Mouse (Mus musculus) ES-E14 (cell line): ENCODE results near the gene Pdpn.

ENCODE experiments used
- CHD2 ChIP-seq: IDR thresholded peaks from 2 replicates; pipeline ENCODE4 v1.6.1; 2014; ENCODE audit warnings: mild to moderate bottlenecking, low read depth, low read length, inconsistent platforms
- HCFC1 ChIP-seq: IDR thresholded peaks from 2 replicates; pipeline ENCODE4 v1.6.1; 2012; ENCODE audit warnings: low read length, inconsistent platforms, borderline replicate concordance; ENCODE audit not compliant: insufficient read depth
- ZC3H11A ChIP-seq: IDR thresholded peaks from 2 replicates; pipeline ENCODE4 v1.6.1; 2012; ENCODE audit warnings: low read depth, mild to moderate bottlenecking, inconsistent platforms, low read length, borderline replicate concordance

GRCm38 (mm10) chr4:143299325-143300070 is at the start of gene Pdpn:
- TF ChIP-seq ZC3H11A (no peak), HCFC1 (no peak), CHD2 (no peak)
